ENCODE assay signal across 9 mouse cellular contexts in the genomic region with DNA sequence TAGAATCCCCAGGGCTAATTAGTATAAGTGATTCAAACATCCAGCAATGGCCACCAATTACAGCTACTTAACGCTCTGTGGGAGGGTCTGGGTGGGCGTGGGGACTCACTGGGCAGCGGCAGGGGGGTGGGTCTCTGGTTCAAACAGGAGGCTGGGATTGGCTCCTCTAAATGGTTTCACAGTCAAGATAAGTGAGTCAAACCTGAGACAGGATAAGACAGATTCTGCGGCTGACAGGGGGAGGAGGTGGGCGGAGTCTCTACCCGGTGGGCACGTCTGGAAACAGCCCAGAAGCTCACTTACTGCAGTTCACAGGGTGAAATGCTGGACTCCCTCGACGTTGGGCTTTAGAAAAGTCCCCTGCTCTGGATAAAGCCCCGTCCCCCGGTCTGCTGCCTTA.
DNase-seq lines count a peak whose midpoint lies in the region; ATAC-seq and TF ChIP-seq lines count a peak whose summit lies in the region.
"Had no signal": no experiment of that assay in that cellular context is flagged by ENCODE, and none has a peak within 500 bp of the region (broad histone marks: within the 10 kb centered on the region; RNA-seq: fewer than 3 reads in every experiment).

No protein-coding gene starts in this region.

- H3K4me3 ChIP-seq in forebrain, embryonic 11.5 days (ENCODE audit: low read depth, low read length) = no peak overlapping the region
- no peak overlapping the region for H3K4me3 ChIP-seq in forebrain, embryonic 16.5 days (replicated peaks; ENCODE audit: low read length)
- no peak overlapping the region for H3K4me3 ChIP-seq in midbrain, embryonic 13.5 days (replicated peaks)
- no peak overlapping the region for H3K4me3 ChIP-seq in midbrain, embryonic 11.5 days (ENCODE audit: low read depth, low read length)
- no peak overlapping the region for H3K4me3 ChIP-seq in embryonic fibroblast, embryonic 13.5 days (ENCODE audit: insufficient read depth, low read length)
- H3K4me3 ChIP-seq: heart, embryonic 15.5 days had no signal

- DNase-seq in forebrain, embryonic 11.5 days (ENCODE audit: low spot score) = peak; percentile 70
- DNase-seq in midbrain, embryonic 11.5 days (ENCODE audit: low spot score, missing footprints) = no peak
- peak; percentile 57 for DNase-seq in retina, postnatal 1 day
- DNase-seq in layer of hippocampus, postnatal 36 days = no peak
- no peak for DNase-seq in gastrocnemius, postnatal 10 days

- H3K27me3 ChIP-seq in forebrain, embryonic 11.5 days (ENCODE audit: control insufficient read depth, insufficient read depth, low read length) = no peaks in the 10 kb centered on the region
- H3K27me3 ChIP-seq in forebrain, embryonic 16.5 days (replicated peaks; ENCODE audit: control insufficient read depth, insufficient read depth, low read length) = no peaks in the 10 kb centered on the region
- no peaks in the 10 kb centered on the region for H3K27me3 ChIP-seq in midbrain, embryonic 13.5 days
- no peaks in the 10 kb centered on the region for H3K27me3 ChIP-seq in midbrain, embryonic 11.5 days (ENCODE audit: control insufficient read depth, insufficient read depth, low read length)
- H3K27me3 ChIP-seq: heart, embryonic 15.5 days had no signal

- no peaks in the 10 kb centered on the region for H3K4me1 ChIP-seq in forebrain, embryonic 11.5 days (replicated peaks; ENCODE audit: control insufficient read depth, insufficient read depth, low read length)
- H3K4me1 ChIP-seq in forebrain, embryonic 16.5 days (replicated peaks; ENCODE audit: control insufficient read depth, insufficient read depth, low read length) = no peaks in the 10 kb centered on the region
- H3K4me1 ChIP-seq in midbrain, embryonic 13.5 days (replicated peaks) = peaks cover 11% of the 10 kb centered on the region
- H3K4me1 ChIP-seq in midbrain, embryonic 11.5 days (ENCODE audit: control insufficient read depth, insufficient read depth, low read length) = 0 out of 2 replicates have a peak, but pooled peaks cover 3% of the 10 kb centered on the region
- H3K4me1 ChIP-seq in embryonic fibroblast, embryonic 13.5 days (ENCODE audit: control insufficient read depth, insufficient read depth, low read length) = peaks cover 11% of the 10 kb centered on the region

- ATAC-seq in forebrain, embryonic 11.5 days (replicated peaks; ENCODE audit: low FRiP score) = no peak; the same call in 1 of the 2 replicates
- ATAC-seq in forebrain, embryonic 16.5 days = no peak
- no peak for ATAC-seq in midbrain, embryonic 13.5 days
- ATAC-seq in midbrain, embryonic 11.5 days (ENCODE audit: low FRiP score) = no peak

- H3K9ac ChIP-seq in forebrain, embryonic 11.5 days (ENCODE audit: low read length) = no peak overlapping the region
- H3K9ac ChIP-seq in forebrain, embryonic 16.5 days (replicated peaks; ENCODE audit: low read depth, low read length) = no peak overlapping the region
- H3K9ac ChIP-seq in midbrain, embryonic 13.5 days (replicated peaks) = no peak overlapping the region
- H3K9ac ChIP-seq in midbrain, embryonic 11.5 days (ENCODE audit: low read length) = no peak overlapping the region
- H3K9ac ChIP-seq: heart, embryonic 15.5 days had no signal

- H3K9me3 ChIP-seq in forebrain, embryonic 11.5 days (ENCODE audit: control insufficient read depth, low read length) = no peaks in the 10 kb centered on the region
- peaks cover 4% of the 10 kb centered on the region; the same call in 1 of the 2 replicates for H3K9me3 ChIP-seq in forebrain, embryonic 16.5 days (ENCODE audit: control insufficient read depth, low read length)
- H3K9me3 ChIP-seq in midbrain, embryonic 13.5 days = no peaks in the 10 kb centered on the region
- no peaks in the 10 kb centered on the region; the same call in 1 of the 2 replicates for H3K9me3 ChIP-seq in midbrain, embryonic 11.5 days (ENCODE audit: control insufficient read depth, low read length)
- H3K9me3 ChIP-seq: heart, embryonic 15.5 days had no signal

- TF ChIP-seq CTCF in embryonic fibroblast, embryonic 13.5 days (IDR thresholded peaks at IDR 0.05; ENCODE audit: borderline replicate concordance, insufficient read depth, low read length) = no peak

- no peak overlapping the region for H3K4me2 ChIP-seq in forebrain, embryonic 11.5 days (ENCODE audit: low read depth, low read length, severe bottlenecking)
- H3K4me2 ChIP-seq in forebrain, embryonic 16.5 days (ENCODE audit: low read length) = no peak overlapping the region; the same call in 1 of the 2 replicates
- H3K4me2 ChIP-seq in midbrain, embryonic 13.5 days (replicated peaks) = 0 out of 2 replicates have a peak overlapping the region, but pooled peaks have one; percentile 9
- no peak overlapping the region for H3K4me2 ChIP-seq in midbrain, embryonic 11.5 days
- H3K4me2 ChIP-seq: heart, embryonic 15.5 days had no signal

- H3K27ac ChIP-seq in forebrain, embryonic 11.5 days (ENCODE audit: low read depth, low read length) = no peak overlapping the region
- no peak overlapping the region for H3K27ac ChIP-seq in forebrain, embryonic 16.5 days (ENCODE audit: low read length)
- H3K27ac ChIP-seq in midbrain, embryonic 13.5 days = no peak overlapping the region
- no peak overlapping the region for H3K27ac ChIP-seq in midbrain, embryonic 11.5 days (ENCODE audit: low read depth, low read length)
- H3K27ac ChIP-seq in embryonic fibroblast, embryonic 13.5 days (ENCODE audit: insufficient read depth, low read length) = peak overlapping the region; percentile 66
- H3K27ac ChIP-seq: heart, embryonic 15.5 days had no signal

- TF ChIP-seq POLR2A in embryonic fibroblast, embryonic 13.5 days (IDR thresholded peaks at IDR 0.05; ENCODE audit: low read depth, low read length) = no peak

- H3K36me3 ChIP-seq in forebrain, embryonic 11.5 days (ENCODE audit: control insufficient read depth, insufficient read depth, low read length) = no peaks in the 10 kb centered on the region
- H3K36me3 ChIP-seq in forebrain, embryonic 16.5 days (ENCODE audit: control insufficient read depth, insufficient read depth) = no peaks in the 10 kb centered on the region
- no peaks in the 10 kb centered on the region for H3K36me3 ChIP-seq in midbrain, embryonic 13.5 days
- H3K36me3 ChIP-seq in midbrain, embryonic 11.5 days (ENCODE audit: control insufficient read depth, insufficient read depth, low read length) = no peaks in the 10 kb centered on the region
- H3K36me3 ChIP-seq: heart, embryonic 15.5 days had no signal

- WGBS in forebrain, embryonic 11.5 days = 6% methylated on average over 11 of the region's 11 CpGs
- WGBS in forebrain, embryonic 16.5 days = 6% methylated on average over 11 of the region's 11 CpGs
- WGBS in midbrain, embryonic 13.5 days = 12% methylated on average over 11 of the region's 11 CpGs
- 13% methylated on average over 11 of the region's 11 CpGs for WGBS in midbrain, embryonic 11.5 days

Comparison
In these comparisons a context has a peak if more than half of its experiments do, and no peak if none do; other contexts are left out.
1. DNase-seq: peak in forebrain, embryonic 11.5 days (single experiment) and retina, postnatal 1 day (single experiment); none in midbrain, embryonic 11.5 days (single experiment), layer of hippocampus, postnatal 36 days (0 of 2) and gastrocnemius, postnatal 10 days (single experiment).